18 mouse cellular contexts compared by ENCODE assay signal in the genomic region with DNA sequence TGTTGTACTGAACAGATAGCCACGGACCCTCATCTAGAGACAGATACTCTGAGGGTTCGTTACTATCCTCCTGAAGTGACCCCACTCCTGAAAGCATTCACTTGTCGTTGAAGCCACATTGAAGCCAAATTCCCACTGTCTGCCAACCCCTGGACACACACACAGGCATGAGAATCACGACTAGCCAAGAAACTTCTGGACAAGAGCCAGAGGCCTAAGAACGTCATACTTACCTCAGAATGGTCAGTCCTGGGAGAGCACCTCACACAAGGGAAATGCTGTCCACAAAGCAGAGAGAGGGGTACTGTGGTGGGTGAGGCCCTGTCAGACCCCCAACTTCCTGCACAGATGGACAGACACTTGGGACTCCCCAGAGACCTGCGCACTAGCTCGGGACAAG. TPM values are rescaled to one million over a fixed set of nuclear protein-coding genes. Genes with fewer than 3 reads are reported as not detected.
A peak's percentile ranks its signal among the peaks of the same experiment; 100 is the strongest.
DNase-seq lines count a peak whose midpoint lies in the region; ATAC-seq and TF ChIP-seq lines count a peak whose summit lies in the region.
"Had no signal": no experiment of that assay in that cellular context is flagged by ENCODE, and none has a peak within 500 bp of the region (broad histone marks: within the 10 kb centered on the region; RNA-seq: fewer than 3 reads in every experiment).

No protein-coding gene starts in this region.

- TF ChIP-seq CTCF in hindbrain, postnatal 0 days (IDR thresholded peaks at IDR 0.05; ENCODE audit: low read depth) = no peak
- TF ChIP-seq CTCF in thymus, adult 2 months (IDR thresholded peaks at IDR 0.05; ENCODE audit: borderline replicate concordance, control insufficient read depth, extremely low read depth, insufficient read depth, low read length, poor library complexity) = no peak

- no peak overlapping the region for H3K9ac ChIP-seq in midbrain, embryonic 15.5 days
- no peak overlapping the region; the same call in 1 of the 2 replicates for H3K9ac ChIP-seq in hindbrain, postnatal 0 days (replicated peaks; ENCODE audit: low read length)
- H3K9ac ChIP-seq in liver, embryonic 15.5 days = 0 out of 2 replicates have a peak overlapping the region, but pooled peaks have one; percentile 9

- peaks cover 26% of the 10 kb centered on the region; the same call in 1 of the 2 replicates for H3K36me3 ChIP-seq in heart, embryonic 10.5 days
- peaks cover 40% of the 10 kb centered on the region for H3K36me3 ChIP-seq in midbrain, embryonic 10.5 days
- H3K36me3 ChIP-seq in midbrain, embryonic 15.5 days (replicated peaks) = no peaks in the 10 kb centered on the region
- H3K36me3 ChIP-seq in hindbrain, postnatal 0 days (ENCODE audit: insufficient read depth, low read length) = peaks cover 17% of the 10 kb centered on the region; the same call in 1 of the 2 replicates
- H3K36me3 ChIP-seq in liver, embryonic 15.5 days (replicated peaks) = peaks cover 79% of the 10 kb centered on the region
- H3K36me3 ChIP-seq in thymus, adult 2 months (ENCODE audit: control insufficient read depth, insufficient read depth, low read length) = no peaks in the 10 kb centered on the region

- no peak for ATAC-seq in midbrain, embryonic 15.5 days (replicated peaks)
- no peak for ATAC-seq in hindbrain, postnatal 0 days
- ATAC-seq in liver, embryonic 15.5 days (ENCODE audit: insufficient read depth) = no peak
- ATAC-seq: CD4-positive, CD25-positive, alpha-beta regulatory T cell, adult 4 months had no signal

- WGBS in heart, embryonic 10.5 days = 77% methylated on average over 7 of the region's 7 CpGs
- WGBS in midbrain, embryonic 10.5 days = 85% methylated on average over 7 of the region's 7 CpGs
- whole genome bisulfite sequencing in midbrain, embryonic 15.5 days = 66% methylated on average over 7 of the region's 7 CpGs
- 49% methylated on average over 7 of the region's 7 CpGs for WGBS in hindbrain, postnatal 0 days
- WGBS in liver, embryonic 15.5 days (ENCODE audit: insufficient replicate concordance) = 80% methylated on average over 7 of the region's 7 CpGs
- 95% methylated on average over 7 of the region's 7 CpGs for WGBS in thymus, adult 2 months

- peak overlapping the region; percentile 24; the same call in 1 of the 2 replicates for H3K27ac ChIP-seq in heart, embryonic 10.5 days
- peak overlapping the region; percentile 84; the same call in 1 of the 2 replicates for H3K27ac ChIP-seq in midbrain, embryonic 10.5 days (replicated peaks)
- no peak overlapping the region for H3K27ac ChIP-seq in midbrain, embryonic 15.5 days
- H3K27ac ChIP-seq in hindbrain, postnatal 0 days = no peak overlapping the region
- H3K27ac ChIP-seq in liver, embryonic 15.5 days (replicated peaks) = peak overlapping the region; percentile 100
- H3K27ac ChIP-seq in thymus, adult 2 months (ENCODE audit: control insufficient read depth, insufficient read depth, low read length) = no peak overlapping the region
- H3K27ac ChIP-seq: embryonic facial prominence, embryonic 10.5 days; limb, embryonic 13.5 days; macrophage had no signal

- H3K4me2 ChIP-seq in midbrain, embryonic 15.5 days = no peak overlapping the region
- 0 out of 2 replicates have a peak overlapping the region, but pooled peaks have one; percentile 8 for H3K4me2 ChIP-seq in hindbrain, postnatal 0 days (ENCODE audit: low read depth, low read length)
- peak overlapping the region; percentile 92 for H3K4me2 ChIP-seq in liver, embryonic 15.5 days
- H3K4me2 ChIP-seq: limb, embryonic 13.5 days had no signal

- H3K27me3 ChIP-seq in heart, embryonic 10.5 days (ENCODE audit: insufficient read depth, poor library complexity, severe bottlenecking) = no peaks in the 10 kb centered on the region; the same call in 1 of the 2 replicates
- H3K27me3 ChIP-seq in midbrain, embryonic 10.5 days (ENCODE audit: low read depth, poor library complexity, severe bottlenecking) = no peaks in the 10 kb centered on the region
- H3K27me3 ChIP-seq in midbrain, embryonic 15.5 days (replicated peaks) = no peaks in the 10 kb centered on the region
- no peaks in the 10 kb centered on the region for H3K27me3 ChIP-seq in hindbrain, postnatal 0 days (ENCODE audit: insufficient read depth, low read length)
- H3K27me3 ChIP-seq in liver, embryonic 15.5 days = no peaks in the 10 kb centered on the region
- H3K27me3 ChIP-seq in thymus, adult 2 months (ENCODE audit: control insufficient read depth, insufficient read depth, low read length) = no peaks in the 10 kb centered on the region
- H3K27me3 ChIP-seq: limb, embryonic 13.5 days had no signal

- H3K4me3 ChIP-seq in heart, embryonic 10.5 days = no peak overlapping the region
- no peak overlapping the region for H3K4me3 ChIP-seq in midbrain, embryonic 10.5 days
- no peak overlapping the region for H3K4me3 ChIP-seq in midbrain, embryonic 15.5 days
- H3K4me3 ChIP-seq in hindbrain, postnatal 0 days (ENCODE audit: low read length) = no peak overlapping the region
- H3K4me3 ChIP-seq in liver, embryonic 15.5 days (replicated peaks) = 0 out of 2 replicates have a peak overlapping the region, but pooled peaks have one; percentile 3
- H3K4me3 ChIP-seq in thymus, adult 2 months (ENCODE audit: control insufficient read depth, insufficient read depth, low read length) = no peak overlapping the region
- H3K4me3 ChIP-seq: embryonic facial prominence, embryonic 10.5 days; limb, embryonic 13.5 days had no signal

- peaks cover 50% of the 10 kb centered on the region for H3K4me1 ChIP-seq in heart, embryonic 10.5 days
- peaks cover 53% of the 10 kb centered on the region for H3K4me1 ChIP-seq in midbrain, embryonic 10.5 days
- peaks cover 32% of the 10 kb centered on the region for H3K4me1 ChIP-seq in midbrain, embryonic 15.5 days
- peaks cover 24% of the 10 kb centered on the region; the same call in 1 of the 2 replicates for H3K4me1 ChIP-seq in hindbrain, postnatal 0 days (ENCODE audit: insufficient read depth, low read length)
- peaks cover 78% of the 10 kb centered on the region for H3K4me1 ChIP-seq in liver, embryonic 15.5 days (replicated peaks)
- H3K4me1 ChIP-seq in thymus, adult 2 months (replicated peaks; ENCODE audit: control insufficient read depth, insufficient read depth, low read length) = peaks cover 20% of the 10 kb centered on the region

- no peak for TF ChIP-seq POLR2A in thymus, adult 2 months (IDR thresholded peaks at IDR 0.05; ENCODE audit: control insufficient read depth, extremely low read depth, insufficient read depth, low read length, poor library complexity)

- no peak for DNase-seq in heart, embryonic 10.5 days (ENCODE audit: low spot score)
- no peak for DNase-seq in heart, adult 8-10 months (ENCODE audit: low spot score)
- no peak for DNase-seq in midbrain, embryonic 10.5 days (ENCODE audit: low spot score)
- DNase-seq in hindbrain, postnatal 0 days (ENCODE audit: low spot score) = peak; percentile 59
- DNase-seq in Muller cell, postnatal 12 days (ENCODE audit: inconsistent ontology term) = no peak
- no peak for DNase-seq in thymus, adult 2 months
- DNase-seq: cerebellum, adult 11-12 months; heart, postnatal 14 days; right cerebral cortex, postnatal 25 days had no signal

- H3K9me3 ChIP-seq in heart, embryonic 10.5 days = no peaks in the 10 kb centered on the region
- H3K9me3 ChIP-seq in midbrain, embryonic 10.5 days (replicated peaks) = no peaks in the 10 kb centered on the region
- no peaks in the 10 kb centered on the region for H3K9me3 ChIP-seq in midbrain, embryonic 15.5 days
- no peaks in the 10 kb centered on the region for H3K9me3 ChIP-seq in hindbrain, postnatal 0 days (ENCODE audit: low read length)
- H3K9me3 ChIP-seq in liver, embryonic 15.5 days (replicated peaks) = no peaks in the 10 kb centered on the region
- H3K9me3 ChIP-seq: embryonic facial prominence, embryonic 10.5 days; limb, embryonic 13.5 days had no signal

RNA-seq across cellular contexts. Expression of gene Slc7a5, which starts 11.6 kb away (rescaled TPM):
- 18.7 and 20.9 TPM in 2 replicates for polyA plus RNA-seq in heart, embryonic 10.5 days (2016; fragmentation: Nextera tagmentation; extraction: Ambion mirVana)
- 1 to 10 TPM; 3.8 to 4.8 (median 4.2) TPM for total RNA-seq in heart, adult 8-10 months (2022)
- polyA plus RNA-seq in midbrain, embryonic 10.5 days (2016; fragmentation: Nextera tagmentation; extraction: Ambion mirVana) = 29.3 and 32.7 TPM in 2 replicates
- polyA plus RNA-seq in midbrain, embryonic 15.5 days (2015; fragmentation: Nextera tagmentation; extraction: Ambion mirVana) = 55.5 and 58.3 TPM in 2 replicates
- total RNA-seq in hindbrain, postnatal 0 days (2014; rRNA removed) = 148 and 163 TPM in 2 replicates
- 60.1 and 72.1 TPM in 2 replicates for polyA plus RNA-seq in hindbrain, postnatal 0 days (2015; fragmentation: Nextera tagmentation; extraction: Ambion mirVana)
- 38.2 and 42.4 TPM in 2 replicates for polyA plus RNA-seq in liver, embryonic 15.5 days (2015; fragmentation: Nextera tagmentation; extraction: Ambion mirVana)
- 45.9 and 66.8 TPM in 2 replicates for polyA plus RNA-seq in thymus, adult 2 months (2012; rRNA removed)

RNA-seq across cellular contexts. Expression of gene Car5a, which starts 48.8 kb away (rescaled TPM):
- not detected in 2 replicates for polyA plus RNA-seq in heart, embryonic 10.5 days (2016; fragmentation: Nextera tagmentation; extraction: Ambion mirVana)
- under 1 TPM in 1 of 4 experiments, not detected in 3; 0.23 TPM for total RNA-seq in heart, adult 8-10 months (2022)
- polyA plus RNA-seq in midbrain, embryonic 10.5 days (2016; fragmentation: Nextera tagmentation; extraction: Ambion mirVana) = 0.27 and 0.30 TPM in 2 replicates
- 0.36 and 0.41 TPM in 2 replicates for polyA plus RNA-seq in midbrain, embryonic 15.5 days (2015; fragmentation: Nextera tagmentation; extraction: Ambion mirVana)
- total RNA-seq in hindbrain, postnatal 0 days (2014; rRNA removed) = 0.42 TPM in 1 of 2 replicates, not detected in the other
- 0.23 and 0.50 TPM in 2 replicates for polyA plus RNA-seq in hindbrain, postnatal 0 days (2015; fragmentation: Nextera tagmentation; extraction: Ambion mirVana)
- polyA plus RNA-seq in liver, embryonic 15.5 days (2015; fragmentation: Nextera tagmentation; extraction: Ambion mirVana) = 3.2 and 4.5 TPM in 2 replicates
- 0.75 TPM in 1 of 2 replicates, not detected in the other for polyA plus RNA-seq in thymus, adult 2 months (2012; rRNA removed)
- total RNA-seq: adrenal gland, postnatal 36 days; granulocyte monocyte progenitor cell, adult 5-6 weeks; heart, postnatal 14 days had no signal
- polyA plus RNA-seq: CD4-positive, CD25-positive, alpha-beta regulatory T cell, adult 4 months; embryonic facial prominence, embryonic 10.5 days; limb, embryonic 13.5 days; macrophage; stomach, embryonic 14.5 days had no signal

RNA-seq across cellular contexts. Expression of gene Banp, which starts 53.6 kb away (rescaled TPM):
- polyA plus RNA-seq in heart, embryonic 10.5 days (2016; fragmentation: Nextera tagmentation; extraction: Ambion mirVana) = 35.8 and 58.5 TPM in 2 replicates
- 10 to 100 TPM in 3 of 4 experiments, 1 to 10 TPM in 1; 7.6 to 24.8 (median 17.2) TPM for total RNA-seq in heart, adult 8-10 months (2022)
- 53.2 and 64.6 TPM in 2 replicates for polyA plus RNA-seq in midbrain, embryonic 10.5 days (2016; fragmentation: Nextera tagmentation; extraction: Ambion mirVana)
- 54.6 and 61.9 TPM in 2 replicates for polyA plus RNA-seq in midbrain, embryonic 15.5 days (2015; fragmentation: Nextera tagmentation; extraction: Ambion mirVana)
- 59.7 and 62.5 TPM in 2 replicates for total RNA-seq in hindbrain, postnatal 0 days (2014; rRNA removed)
- 22.5 and 22.8 TPM in 2 replicates for polyA plus RNA-seq in hindbrain, postnatal 0 days (2015; fragmentation: Nextera tagmentation; extraction: Ambion mirVana)
- polyA plus RNA-seq in liver, embryonic 15.5 days (2015; fragmentation: Nextera tagmentation; extraction: Ambion mirVana) = 15.2 and 20.6 TPM in 2 replicates
- polyA plus RNA-seq in thymus, adult 2 months (2012; rRNA removed) = 151 and 153 TPM in 2 replicates

Comparison
In these comparisons a context has a peak if more than half of its experiments do, and no peak if none do; other contexts are left out.
1. H3K27ac ChIP-seq: peak in heart, embryonic 10.5 days (single experiment), midbrain, embryonic 10.5 days (single experiment) and liver, embryonic 15.5 days (single experiment); none in midbrain, embryonic 15.5 days (single experiment), hindbrain, postnatal 0 days (single experiment) and thymus, adult 2 months (single experiment).